Mouse (Mus musculus) bone marrow macrophage, adult 2 months (primary cell): Measurements from ENCODE around the gene Epb41l2.

Experiments used
- CTCF ChIP-seq: IDR thresholded peaks from 2 replicates; pipeline ENCODE4 v1.5.1; 2012; ENCODE audit warnings: low read depth, mild to moderate bottlenecking, low read length, moderate library complexity
- POLR2A ChIP-seq: IDR thresholded peaks from 2 replicates; pipeline ENCODE4 v1.6.1; 2012; ENCODE audit warnings: mild to moderate bottlenecking, low read depth, low read length, borderline replicate concordance

DNA sequence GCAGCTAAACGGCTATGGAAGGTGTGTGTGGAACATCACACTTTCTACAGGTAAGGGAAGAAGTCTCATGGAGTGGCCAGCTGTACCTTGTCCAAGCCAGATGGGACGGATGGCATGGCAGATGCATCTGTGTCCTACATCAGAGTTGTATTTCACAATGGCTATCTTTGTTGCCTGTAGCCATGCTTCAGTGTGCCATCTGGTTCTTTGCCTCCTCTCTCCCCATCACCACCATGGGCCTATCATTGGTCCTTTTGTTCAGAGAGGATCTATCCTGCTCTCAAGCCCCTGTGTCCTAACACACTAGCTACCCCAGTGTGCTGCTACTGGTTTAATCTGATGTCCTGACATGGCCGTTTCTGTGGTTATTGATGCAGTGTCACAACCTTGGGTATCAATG lies 120.1 kb downstream of the Epb41l2 start:
- TF ChIP-seq CTCF (no peak), POLR2A (no peak)
